Mouse (Mus musculus) adrenal gland, postnatal 4 days (tissue): Measurements from ENCODE around the gene Adcy2. TPM values are rescaled to one million over a fixed set of nuclear protein-coding genes. Genes with fewer than 3 reads are reported as not detected.

Source experiments
- DNase-seq, 2 experiments: peaks; one replicate each; pipeline ENCODE4 v3.0.0; 2021 to 2022; ENCODE audit warnings: low spot score in 2 of 2, mixed read lengths in 2 of 2
- total RNA-seq, 2 experiments: library from RNA; stranded (reverse); gene quantifications; 2 replicates each; pipeline ENCODE4 v1.2.3; 2021

Gene Adcy2
- total RNA-seq, 2 experiments from 2014 or later: 3.2 to 3.3 TPM

DNA sequence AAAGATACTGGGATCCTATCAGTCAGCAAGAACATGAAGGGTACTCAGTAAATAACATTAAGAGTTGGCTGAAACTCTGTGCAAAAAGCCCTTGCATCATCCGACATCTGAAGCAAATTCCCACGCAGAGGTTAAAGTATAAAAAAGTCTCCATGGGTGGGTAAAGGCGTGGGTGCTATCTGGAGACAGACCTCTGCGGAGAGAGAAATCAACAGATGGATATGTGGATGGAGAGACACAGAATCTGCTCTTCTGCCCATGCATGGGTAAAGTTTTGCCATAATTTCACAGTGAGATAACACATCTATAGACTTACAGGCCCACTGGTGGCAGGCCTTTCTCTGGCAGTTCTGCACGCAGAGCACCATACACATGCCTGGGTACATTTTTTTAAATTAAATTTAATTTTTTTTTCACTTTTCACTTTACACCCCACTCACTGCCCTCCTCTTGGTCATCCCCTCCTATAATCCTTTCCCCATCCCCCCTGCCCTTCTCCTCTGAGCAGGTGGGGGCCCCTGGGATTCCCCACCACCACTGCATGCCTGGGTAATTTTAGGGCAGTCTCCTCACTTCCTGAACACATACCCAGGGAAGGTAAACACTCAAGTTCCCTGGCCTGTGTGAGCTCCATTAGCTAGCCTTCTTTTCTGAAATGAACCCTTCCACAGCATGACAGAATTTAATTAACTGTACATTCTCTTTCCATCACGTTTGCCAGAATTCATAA, 169.1 kb downstream of the Adcy2 start:
- no peak for DNase-seq

DNA sequence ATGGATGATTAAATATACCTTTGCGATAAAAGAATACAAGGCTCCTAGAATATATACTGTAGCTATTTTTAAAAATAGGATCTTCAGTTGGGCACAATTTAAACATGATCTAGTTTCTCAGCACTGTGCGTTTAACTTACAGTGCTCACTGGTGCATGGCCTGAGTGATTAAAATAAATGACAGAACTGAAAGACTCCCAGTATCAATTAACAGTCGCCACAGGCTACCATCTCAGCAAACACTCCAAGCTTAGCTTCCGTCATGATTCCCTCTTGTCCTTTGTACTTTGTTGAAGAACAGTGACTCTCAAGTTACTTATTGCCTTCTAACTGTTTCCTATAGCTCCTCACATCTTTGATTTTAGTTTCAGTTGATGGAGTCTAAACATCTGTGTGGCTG, 170.9 kb downstream of the Adcy2 start:
- no peak for DNase-seq

DNA sequence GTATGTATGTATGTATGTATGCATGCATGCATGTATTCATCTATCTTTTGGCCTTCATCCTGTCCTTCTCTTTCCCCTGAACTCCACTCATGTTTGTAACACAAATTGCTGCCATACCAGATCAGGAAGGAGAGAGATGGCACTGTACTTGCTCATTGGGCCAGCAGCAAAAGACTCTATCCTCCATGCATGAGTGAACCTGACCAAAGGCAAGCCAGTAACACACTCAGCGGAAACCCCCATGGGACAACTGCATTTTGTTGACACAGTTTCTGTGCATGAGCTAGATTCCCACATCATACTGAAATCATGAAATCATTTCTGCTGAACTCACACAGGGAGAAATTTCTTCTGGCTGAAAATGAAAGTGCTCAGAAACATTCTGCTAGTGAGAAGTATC, 172.9 kb downstream of the Adcy2 start:
- DNase-seq: no peak

DNA sequence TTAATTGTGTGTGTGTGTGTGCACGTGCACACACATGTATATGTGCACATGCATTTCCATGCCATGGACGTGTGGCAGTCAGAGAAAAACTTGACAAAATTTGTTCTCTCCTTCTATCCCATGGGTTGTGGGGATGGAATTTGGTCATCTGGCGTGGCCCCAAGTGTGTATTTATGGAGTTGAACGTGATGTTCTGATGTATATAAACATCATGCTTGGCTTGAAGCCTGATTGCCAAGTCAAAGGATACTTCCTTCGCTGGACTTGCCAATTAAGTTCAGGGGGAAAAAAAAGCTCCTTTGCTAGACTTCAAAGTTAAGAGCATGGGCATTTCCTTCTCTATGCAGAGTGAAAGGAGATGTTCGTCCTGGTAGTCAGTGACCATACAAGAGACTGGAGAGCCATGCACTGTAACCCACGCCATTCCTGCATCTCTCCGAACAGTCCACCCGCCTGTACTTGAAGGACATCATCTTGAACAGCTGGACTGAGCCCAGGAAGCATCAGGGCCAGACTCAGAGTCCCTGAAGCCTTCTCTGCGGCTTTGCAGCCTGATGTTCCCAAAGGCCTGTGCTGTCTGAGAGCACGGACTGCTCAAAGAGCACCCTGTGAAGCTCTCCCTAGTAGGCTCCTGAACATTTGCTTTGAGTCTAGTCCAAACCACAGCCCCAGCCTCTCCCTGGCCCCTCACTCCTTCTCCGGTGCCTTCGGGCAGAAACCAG, 178.3 kb downstream of the Adcy2 start:
- no peak for DNase-seq

DNA sequence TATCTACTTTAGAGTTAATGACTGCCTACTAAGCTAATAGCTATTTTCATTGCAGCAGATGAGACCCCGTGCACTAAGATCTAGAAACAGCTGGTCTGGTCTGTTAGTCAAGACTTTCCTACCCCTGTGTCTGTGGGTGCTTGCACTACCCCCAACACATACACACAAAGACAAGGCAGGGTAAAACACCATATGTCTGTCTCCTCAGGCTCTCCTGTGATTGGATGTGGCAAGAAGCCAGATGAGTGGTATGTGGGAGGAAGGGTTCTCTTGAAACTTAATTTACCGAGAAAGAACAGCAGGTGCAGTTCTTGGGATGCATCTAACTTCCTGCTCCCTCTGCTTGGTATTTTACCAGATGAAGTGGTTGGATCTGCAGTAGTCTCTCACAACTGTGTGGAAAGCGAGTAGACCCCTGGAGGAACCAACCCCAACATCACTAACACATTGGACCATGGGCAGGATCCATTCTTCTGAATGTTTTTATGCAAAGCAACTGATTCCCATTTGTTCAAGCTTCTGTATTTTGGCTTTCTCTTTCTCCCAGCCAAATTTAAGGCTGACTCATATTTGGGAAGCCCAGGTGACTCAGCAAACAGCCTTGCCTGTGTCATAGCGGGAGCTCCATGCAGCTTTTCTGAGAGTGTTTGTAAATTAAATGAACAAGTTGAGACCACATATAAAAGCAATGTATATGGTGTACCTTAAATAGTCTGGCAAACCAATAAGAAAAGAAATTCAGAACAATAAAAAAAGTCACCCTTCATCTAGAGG, 183.4 kb downstream of the Adcy2 start:
- no peak for DNase-seq

DNA sequence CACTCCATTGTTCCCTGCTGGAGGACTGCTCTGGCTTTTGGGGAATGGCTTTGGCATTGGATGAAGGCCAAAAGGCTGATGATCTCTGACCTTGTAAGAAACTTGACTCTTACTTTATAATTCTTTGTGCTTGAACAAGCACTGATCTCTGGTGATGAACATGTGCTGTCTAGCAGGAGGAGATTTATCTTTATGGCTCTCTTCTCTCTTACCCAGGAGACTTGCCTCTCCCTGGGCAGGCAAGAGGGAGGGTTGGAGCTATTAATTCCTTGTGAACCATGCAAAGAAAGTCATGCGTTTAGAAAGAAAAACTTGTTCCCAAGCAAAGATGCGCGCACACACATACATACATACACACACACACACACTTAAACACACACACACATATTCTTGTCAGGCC, 188.2 kb downstream of the Adcy2 start:
- no peak for DNase-seq

DNA sequence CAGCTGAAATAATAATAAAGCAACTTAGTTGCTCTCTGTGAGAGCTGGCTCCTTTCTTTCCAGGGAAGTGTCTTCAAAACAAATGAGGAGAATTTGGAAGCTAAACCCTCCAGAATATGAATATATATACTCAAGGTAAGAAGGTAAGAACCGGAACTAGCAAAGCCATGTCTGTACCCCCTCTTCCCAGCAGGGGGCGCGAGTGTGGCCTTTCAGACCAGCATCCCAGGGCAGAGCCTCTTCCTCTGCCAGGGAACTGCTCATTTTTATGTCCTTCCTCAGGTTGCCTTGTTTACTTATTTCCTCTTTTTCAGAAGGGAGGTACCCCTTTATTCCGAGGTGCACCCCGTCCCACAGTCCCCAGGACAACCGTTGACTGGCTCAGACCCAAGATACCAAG, 199.6 kb downstream of the Adcy2 start:
- no peak for DNase-seq

DNA sequence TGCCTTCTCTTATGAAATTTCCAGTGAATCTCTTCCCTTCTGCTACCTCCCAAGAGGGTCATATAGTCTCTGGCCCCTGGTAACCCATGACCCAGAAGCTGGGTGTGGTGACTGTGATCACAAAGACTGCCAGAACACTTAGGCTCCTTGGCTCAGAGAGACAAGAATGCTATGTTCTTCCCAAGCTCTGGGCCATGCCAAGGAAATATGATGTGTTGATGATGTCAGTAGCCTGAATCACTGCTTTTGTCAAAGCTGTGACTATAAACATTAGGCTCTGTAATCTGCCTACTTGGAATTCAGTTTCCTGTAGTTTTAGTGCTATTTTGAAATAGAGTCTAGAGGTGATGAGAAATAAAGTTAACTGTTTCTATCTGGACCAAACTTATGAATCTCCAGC, 206.1 kb downstream of the Adcy2 start:
- no peak for DNase-seq

DNA sequence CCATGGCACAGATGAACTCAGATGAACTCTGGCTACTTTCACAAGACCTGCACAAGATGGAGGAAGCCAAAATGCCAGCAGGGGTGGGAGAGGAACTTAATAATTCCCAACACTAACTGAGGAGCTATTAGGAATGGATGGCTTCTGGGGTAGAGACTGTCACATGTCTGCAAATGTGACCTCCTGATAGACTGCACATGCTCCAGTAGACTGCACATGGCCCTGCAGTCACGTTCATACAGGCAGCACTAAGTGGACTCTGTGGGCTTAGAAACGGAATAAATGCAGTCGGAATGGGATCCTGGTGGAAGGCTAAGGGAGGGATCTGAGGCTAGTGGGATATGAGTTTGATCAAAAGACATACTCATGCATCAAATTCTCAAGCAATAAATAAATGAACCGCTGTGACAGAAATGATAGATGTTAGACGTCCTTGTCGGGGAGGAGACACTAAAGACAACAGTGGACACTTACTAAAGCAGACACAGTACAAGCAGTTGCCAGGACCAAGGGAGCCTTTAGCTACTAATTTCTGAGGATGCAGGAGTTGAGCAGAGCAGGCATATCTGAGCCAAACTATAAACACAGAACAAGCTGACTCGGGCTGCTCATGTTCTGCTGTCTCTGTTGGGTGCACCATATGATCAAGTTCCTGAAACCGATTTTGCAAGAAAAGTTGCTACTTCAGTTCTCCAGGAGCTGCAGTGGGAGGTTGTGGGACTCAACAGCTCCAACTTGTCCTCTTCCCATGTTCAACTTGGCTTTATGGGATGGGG, 211.9 kb downstream of the Adcy2 start:
- DNase-seq: no peak

DNA sequence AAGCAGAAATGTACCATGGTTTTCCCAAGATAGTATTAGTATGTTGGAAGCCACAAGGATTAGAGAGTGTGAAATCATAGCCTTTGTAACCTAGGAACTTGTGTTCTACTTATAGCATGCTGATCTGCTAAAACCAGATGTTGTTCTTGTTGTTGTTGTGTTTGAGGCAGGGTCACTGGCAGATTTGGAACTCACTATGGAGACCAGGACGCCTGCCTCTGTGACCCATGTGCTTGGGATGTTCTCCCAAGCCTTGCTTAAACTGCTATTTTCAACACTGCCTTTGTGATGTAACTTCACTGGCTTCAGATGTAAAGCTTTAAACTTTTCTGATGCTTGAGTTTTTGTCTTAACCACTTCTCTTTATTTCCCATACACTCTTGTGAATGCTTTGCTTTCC, 216.2 kb downstream of the Adcy2 start:
- DNase-seq: no peak

DNA sequence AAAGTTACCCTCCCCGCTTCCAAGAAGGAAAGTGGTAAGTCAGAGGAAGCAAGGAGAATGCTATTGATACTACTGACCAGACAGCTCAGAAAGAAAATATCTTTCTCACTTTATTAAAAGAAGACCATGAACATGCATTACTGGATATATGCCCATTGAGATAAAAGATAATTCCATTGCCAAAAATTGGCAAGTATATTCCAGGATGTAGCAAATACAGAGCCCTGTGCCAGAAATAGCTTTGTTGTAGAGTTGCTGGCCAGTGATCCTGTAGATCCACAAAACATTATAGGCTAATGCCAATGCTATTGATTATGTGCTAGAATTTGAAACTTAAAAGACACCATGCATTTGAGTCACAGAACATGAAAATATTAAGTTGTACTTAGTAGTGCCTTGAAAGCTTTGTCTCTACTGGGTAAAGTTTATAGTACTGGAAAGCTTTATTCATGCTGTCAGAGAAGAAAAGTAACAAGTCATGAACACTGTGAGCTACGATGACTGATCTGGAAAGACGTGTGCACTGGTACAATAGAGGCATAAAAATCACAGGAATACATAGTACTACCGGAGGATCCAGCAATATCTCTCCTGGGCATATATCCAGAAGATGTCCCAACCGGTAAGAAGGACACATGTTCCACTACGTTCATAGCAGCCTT, 221.2 kb downstream of the Adcy2 start:
- DNase-seq: no peak

DNA sequence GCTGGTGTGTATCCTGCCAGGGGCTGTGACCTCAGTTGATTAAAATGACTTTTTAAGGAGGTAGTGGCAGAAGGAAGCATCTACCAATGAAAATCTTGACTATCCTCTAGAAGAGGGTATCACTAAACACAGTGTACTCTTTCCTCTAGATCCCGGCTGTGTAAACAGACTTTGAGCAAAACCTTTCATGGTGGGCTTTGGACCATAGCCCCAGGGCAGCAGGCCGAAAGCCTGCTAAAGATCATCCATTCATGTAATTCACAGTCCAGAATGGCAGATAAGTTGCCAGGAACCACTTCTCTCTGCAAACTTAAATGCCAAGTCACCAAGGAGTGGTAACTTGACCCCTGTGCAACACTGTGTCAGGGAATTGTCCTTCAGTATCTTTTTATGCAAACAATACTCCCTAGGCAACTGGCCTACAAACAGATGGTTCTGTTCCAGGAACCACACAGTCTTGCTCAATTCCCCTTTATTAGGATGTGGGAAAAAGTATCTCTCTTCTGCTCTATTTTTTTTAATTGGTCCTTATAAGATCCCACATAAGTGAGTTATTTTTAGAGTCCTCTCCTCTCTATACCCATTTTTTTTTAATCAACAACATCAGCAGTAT, 225.6 kb downstream of the Adcy2 start:
- DNase-seq: no peak

DNA sequence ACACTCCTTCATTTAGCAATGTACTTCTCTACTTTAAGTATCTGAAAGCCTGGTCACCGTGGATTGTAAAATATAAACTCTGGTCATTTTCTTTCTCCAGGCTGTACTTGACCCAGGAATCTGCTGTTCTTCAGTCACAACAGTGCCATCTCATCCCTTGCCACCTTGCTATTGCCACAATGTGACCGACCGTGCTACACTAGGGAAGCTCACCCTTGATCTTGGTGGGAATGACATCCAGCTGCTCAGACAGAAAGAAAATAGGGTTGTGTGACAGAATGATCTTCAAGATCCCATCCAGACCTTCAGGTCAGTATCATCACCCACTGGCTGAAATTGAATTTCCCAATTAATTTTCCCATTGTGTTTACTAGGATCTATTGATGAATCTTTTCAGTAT, 230.8 kb downstream of the Adcy2 start:
- DNase-seq: no peak

DNA sequence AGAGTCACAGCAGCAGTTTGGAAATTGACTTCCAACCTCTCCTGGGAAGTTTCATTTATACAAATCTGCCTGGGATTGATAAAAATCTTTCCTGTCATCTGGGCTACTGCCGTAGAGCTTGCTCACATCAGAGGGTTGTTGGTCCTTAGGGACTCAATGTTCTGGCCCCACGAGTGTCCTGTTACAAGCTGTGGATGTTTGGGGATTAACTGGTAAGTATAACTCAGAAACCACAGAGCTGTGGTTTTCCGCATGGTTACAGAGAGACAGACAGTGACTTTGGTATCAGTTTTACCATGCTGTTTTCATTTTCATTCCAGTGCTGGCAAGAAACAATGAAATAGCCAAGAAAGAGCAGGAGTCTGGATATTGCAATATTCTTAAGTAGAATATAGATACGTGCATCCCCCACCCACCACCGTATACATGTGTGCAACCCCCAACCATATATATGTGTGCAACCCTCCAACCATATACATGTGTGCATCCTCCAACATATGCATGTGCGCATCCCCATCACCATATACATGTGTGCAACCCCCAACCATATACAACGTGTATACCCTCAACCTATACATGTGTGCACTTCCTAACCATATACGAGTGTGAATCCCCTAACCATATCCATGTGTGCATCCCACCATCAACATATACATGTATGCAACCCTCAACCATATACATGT, 233.3 kb downstream of the Adcy2 start:
- DNase-seq: no peak

DNA sequence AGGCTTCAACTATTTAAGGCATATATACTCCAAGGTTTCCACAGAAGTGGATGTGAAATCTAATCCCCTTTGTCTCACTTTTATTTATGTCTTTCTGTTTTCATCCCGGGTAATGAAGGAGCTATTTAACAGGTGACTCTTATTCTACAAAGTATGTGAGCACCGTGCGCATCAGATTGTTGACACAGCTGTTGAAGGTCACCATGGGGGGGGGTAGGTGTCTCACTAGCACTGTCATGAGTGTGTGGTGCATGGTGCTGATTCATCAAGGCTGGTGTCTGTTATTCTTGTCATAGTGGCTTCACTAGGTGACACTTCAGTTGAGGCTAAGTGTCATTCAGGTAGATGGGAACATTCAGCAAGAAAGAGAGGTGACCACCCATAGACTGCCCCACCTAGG, 234.7 kb downstream of the Adcy2 start:
- DNase-seq: no peak

DNA sequence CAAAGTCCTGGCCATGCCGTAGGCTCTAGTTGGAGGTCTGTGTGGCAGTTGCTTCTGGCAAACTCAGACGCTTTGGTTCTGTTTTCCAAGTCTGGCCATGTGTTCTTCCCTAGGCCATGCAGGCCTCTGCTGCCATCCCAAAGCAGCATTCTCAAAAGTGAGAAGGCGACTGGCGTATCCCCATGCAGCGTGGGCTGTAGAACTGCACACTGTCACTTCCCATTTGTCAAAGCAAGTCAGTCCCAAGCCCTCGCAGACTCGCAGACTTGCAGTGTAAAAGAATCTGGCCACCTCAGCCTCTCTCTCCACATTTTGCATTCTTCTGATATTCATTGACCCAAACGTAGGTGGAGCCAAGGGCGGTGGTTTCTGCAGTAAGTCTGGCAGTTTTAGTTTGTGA, 249.5 kb downstream of the Adcy2 start:
- DNase-seq: no peak

DNA sequence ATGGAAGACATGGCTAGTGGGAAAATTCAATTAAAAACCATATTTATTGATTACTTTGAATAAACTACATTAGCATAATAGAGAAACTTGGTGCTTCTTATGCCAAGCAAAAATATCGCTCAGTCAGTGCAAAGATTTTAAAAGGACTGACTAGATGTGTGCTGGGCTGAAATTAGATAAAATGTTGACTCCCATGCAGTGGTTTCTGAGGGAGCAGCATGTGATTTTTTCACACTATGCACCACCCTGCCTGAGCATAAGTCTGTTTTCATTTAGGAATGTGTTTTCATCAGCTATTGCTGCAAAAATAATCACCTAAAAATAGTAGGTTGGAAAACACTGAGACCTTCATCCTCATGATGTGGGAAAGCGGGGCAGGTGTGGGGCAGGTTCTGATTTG, 250.0 kb downstream of the Adcy2 start:
- no peak for DNase-seq

DNA sequence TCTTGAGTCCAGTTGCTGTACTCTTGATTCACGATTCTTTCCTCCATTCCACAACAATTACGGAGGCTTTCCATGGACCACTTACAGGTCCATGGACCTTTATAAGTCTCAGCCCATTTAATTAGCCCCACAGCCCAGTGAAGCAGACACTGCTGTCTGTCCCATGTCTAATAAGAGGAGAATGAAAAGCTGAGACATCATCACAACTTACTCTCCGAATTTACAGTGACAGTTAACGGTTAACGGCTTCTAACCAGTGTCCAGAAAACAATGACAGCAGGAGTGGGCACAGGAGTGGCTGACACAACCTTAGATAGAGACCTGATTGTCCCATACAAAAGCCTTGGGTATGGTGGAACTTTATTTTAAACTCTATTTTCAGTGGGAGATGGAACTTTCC, 253.9 kb downstream of the Adcy2 start:
- no peak for DNase-seq

DNA sequence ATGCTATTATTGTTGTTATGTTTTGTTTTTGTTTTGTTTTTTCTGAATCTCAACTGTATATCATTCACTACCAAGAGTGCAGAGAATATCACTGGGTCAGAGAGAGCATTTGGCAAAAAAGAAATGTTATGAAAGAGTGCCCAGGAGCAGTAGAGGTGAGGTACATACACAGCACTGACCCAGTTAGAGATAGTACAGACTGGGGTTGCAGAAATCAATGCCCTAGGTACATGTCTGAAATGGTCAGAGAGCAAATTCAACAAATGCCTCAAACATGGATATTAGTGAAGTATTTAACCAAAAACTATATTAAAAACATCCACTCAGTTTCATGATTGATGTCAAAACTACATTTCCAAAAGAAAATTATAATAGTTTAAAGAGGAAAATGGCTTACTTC, 286.7 kb downstream of the Adcy2 start:
- no peak for DNase-seq

DNA sequence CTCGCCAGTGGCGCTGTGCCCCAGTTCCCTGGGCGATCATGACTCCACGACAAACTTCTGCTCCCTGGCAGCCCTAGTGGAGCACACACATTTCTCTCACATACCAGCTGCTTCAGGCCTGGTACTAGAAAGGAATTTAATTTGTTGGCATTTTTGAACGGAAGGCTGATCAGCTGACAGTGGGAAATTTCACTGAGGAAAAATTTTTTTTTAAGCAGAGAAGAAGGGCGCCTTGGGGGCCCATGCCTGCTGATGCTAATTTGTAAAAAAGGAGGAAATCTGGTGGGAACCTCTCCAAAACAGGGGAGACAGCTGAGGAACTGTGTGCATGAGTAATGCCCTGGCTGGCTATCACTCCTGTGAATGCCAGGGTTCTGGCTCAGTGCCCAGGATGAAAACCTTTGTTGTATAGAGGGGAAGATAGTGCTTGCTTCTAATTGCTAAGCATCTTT, 292.0 kb downstream of the Adcy2 start:
- DNase-seq: peak in 1 of 2 experiments; percentile 6
